Mouse (Mus musculus) Patski (cell line): ENCODE measurements at regions not wholly inside any gene's neighbourhood (a gene's known extent, or its start where the extent isn't known, plus 50 kb on each side); places are given as distances from the start of the nearest gene placed in this dataset.

Experiments
- ATAC-seq: fragments of 100-300 bp; one replicate; pipeline ENCODE4 v1.8.0; 2021
- CTCF ChIA-PET: fragments of 350-600 bp; sonication (Branson Sonifier 250); formaldehyde crosslinking; loops from one replicate; lab custom pipeline; 2022; ENCODE audit warnings: inconsistent platforms; lab: Charles Lee
- POLR2A ChIA-PET: fragments of 350-600 bp; sonication (Branson Sonifier 250); formaldehyde crosslinking; loops from one replicate; lab custom pipeline; 2022; ENCODE audit warnings: antibody characterized with exemption, inconsistent platforms; lab: Charles Lee
- DNase-seq: peaks from one replicate; pipeline ENCODE4 v3.0.0-alpha.2; 2011; ENCODE audit warnings: low read depth, low spot score
- H3K27me3 ChIP-seq: fragments of 371-371 bp; one replicate; pipeline ENCODE4 v1.5.1; 2021
- CTCF ChIP-seq: fragments of 100-300 bp; IDR thresholded peaks from one replicate; pipeline ENCODE4 v1.5.1; 2021
- in situ Hi-C: fragments of 300-500 bp; cut with MboI; formaldehyde crosslinking; loops from 3 replicates; pipeline ENCODE4 v1.11.1; 2018; ENCODE audit warnings: low pct_unique_long_range_greater_than_20kb, mixed read lengths

- in situ Hi-C loops, result no loop called here
- POLR2A ChIA-PET, result no interaction called here
- DNase-seq, result no peak
- peak; percentile 29 for ATAC-seq
- peaks cover 12% of the 10 kb centered on the region for H3K27me3 ChIP-seq
- CTCF ChIA-PET, result interaction anchor here (1.0 to 1.5 kb wide), 2 partner anchors 46 to 274 kb away, joined by 3 to 4 read pairs; no protein-coding TSS in a partner anchor
- no peak for TF ChIP-seq CTCF
Observed at GRCm38 (mm10) chr9:122695724-122696123, 51.4 kb upstream of the Topaz1 start.
